Mouse (Mus musculus): ENCODE measurements around the gene Ankdd1a.

DNA sequence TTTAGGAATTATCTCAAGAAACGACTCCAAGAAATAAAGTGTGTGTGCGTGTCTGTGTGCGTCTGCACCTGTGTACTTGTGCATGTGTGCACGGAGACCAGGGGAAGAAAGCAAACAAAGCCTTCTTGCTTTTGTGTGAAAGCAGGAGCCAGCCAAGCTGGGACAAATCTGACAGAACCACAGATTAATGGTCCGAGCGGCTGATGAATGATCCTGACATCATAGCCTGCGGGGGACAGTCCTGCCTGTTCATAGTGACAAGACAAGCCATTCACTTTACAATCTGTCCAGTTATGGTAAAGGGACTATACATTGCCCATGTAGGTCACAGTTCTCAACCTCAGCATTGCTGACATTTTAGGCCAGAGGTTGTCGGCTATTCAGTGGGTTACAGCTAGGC is 28.3 kb upstream of the Ankdd1a start:
- TF ChIP-seq CTCF (IDR thresholded peaks at IDR 0.05; ENCODE audit: insufficient read depth, low read depth, low read length) (no peak), POLR2A (IDR thresholded peaks at IDR 0.05; ENCODE audit: insufficient read depth, low read depth, low read length) (no peak)
